Mouse (Mus musculus): ENCODE results near the gene Snrpa.

DNA sequence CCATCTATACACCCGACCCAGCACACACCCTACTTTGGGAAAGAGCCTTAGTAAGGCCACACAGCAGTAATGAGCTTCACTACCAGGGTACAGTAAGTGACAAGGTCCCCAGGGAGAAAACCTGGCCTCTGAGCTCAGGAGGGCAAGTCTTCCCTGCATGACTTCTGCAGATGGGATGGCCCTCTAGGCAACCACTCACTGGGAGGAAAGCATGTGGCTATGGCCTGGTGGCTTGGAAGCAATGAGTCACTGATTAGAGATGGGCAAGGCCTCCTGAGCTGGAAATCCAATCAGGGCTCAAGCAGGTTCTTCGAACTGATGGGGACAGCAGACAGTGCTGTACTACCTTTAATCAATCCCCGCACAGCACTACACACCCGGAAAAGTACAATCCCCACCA lies 34.3 kb downstream of the Snrpa start:
- TF ChIP-seq CTCF (IDR thresholded peaks at IDR 0.05; ENCODE audit: control insufficient read depth, insufficient read depth, low read length) (no peak), POLR2A (IDR thresholded peaks at IDR 0.05; ENCODE audit: borderline replicate concordance, control insufficient read depth, low read depth, low read length) (no peak)

Measured in bone marrow, adult 2 months (tissue).